Mouse (Mus musculus): ENCODE results near the gene Crnkl1.

Gene Crnkl1

GRCm38 (mm10) chr2:145872099-145872498 is 62.7 kb downstream of the Crnkl1 start:
- DNase-seq: no peak

- DNase-seq: no peak
Measured at GRCm38 (mm10) chr2:145871308-145871707, 63.5 kb downstream of the Crnkl1 start.
